Mouse (Mus musculus) cerebellum, adult 2 months (tissue): ENCODE results near the gene Smok3c.

Source experiments
- CTCF ChIP-seq: fragments of 200-500 bp; IDR thresholded peaks from 2 replicates; pipeline ENCODE4 v1.5.1; 2011; ENCODE audit warnings: low read depth, mild to moderate bottlenecking, control low read depth, low read length, moderate library complexity, borderline replicate concordance; ENCODE audit not compliant: insufficient read depth
- POLR2A ChIP-seq: fragments of 200-500 bp; IDR thresholded peaks from 2 replicates; pipeline ENCODE4 v1.6.1; 2011; ENCODE audit warnings: low read length, control low read depth, borderline replicate concordance; ENCODE audit not compliant: insufficient read depth

DNA sequence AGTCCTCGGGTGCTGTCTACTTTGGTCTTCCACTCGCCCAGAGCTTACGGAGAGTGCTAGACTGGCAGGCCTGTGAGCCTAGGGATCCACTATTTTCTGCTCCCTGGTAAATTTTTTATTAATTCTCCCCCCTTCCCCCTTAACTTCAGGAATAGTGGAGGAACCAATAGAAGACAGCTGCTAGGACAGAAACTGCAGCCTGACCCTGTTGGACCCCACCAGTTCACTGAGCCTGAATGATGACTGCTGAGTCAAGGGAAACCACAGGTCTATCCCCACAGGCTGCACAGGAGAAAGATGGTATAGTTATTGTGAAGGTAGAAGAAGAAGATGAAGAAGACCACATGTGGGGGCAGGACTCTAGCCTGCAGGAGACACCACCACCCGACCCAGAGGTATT is 39.8 kb downstream of the Smok3c start:
- TF ChIP-seq POLR2A, result no peak
- TF ChIP-seq CTCF, result no peak
